Mouse (Mus musculus) T-cell, adult 2 months (primary cell): ENCODE measurements around the gene Klhl7.
A peak's percentile ranks its signal among the peaks of the same experiment; 100 is the strongest.
"Not testable (repeated sequence)": the region's sequence is repeated elsewhere in the genome, so short reads cannot be mapped to it uniquely, and the experiment has no call there.

ENCODE experiments used
- DNase-seq: peaks from one replicate; pipeline ENCODE4 v3.0.0; 2022; ENCODE audit warnings: low spot score

Gene Klhl7

GRCm38 (mm10) chr5:24095393-24095792 lies 5.0 kb upstream of the Klhl7 start:
- DNase-seq: no peak

GRCm38 (mm10) chr5:24095881-24096280 lies 4.5 kb upstream of the Klhl7 start:
- no peak for DNase-seq

GRCm38 (mm10) chr5:24100810-24101311 lies 456 bp downstream of the Klhl7 start:
- peak; percentile 67 for DNase-seq

- DNase-seq: no peak
Observed at GRCm38 (mm10) chr5:24101446-24102140, 1.2 kb downstream of the Klhl7 start.

DNA sequence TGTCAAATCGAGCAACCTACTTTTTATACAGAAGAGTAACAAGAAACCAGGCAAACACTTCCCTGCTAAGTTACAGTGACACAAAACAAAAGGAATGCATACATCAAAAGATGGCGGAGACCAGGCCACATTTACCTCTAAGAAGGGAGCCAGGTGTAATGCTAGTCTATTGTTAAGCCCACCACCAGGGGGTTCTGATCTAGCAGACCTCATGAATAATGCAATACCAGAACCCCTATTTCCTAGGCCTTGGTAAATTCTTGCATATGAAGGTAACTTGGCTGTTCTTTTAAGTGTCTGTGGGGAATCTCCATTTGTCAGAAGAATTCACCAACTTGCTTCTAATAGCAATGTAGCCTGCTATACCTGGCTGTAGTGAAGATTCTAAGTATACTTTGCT lies 2.8 kb downstream of the Klhl7 start:
- not testable (repeated sequence) for DNase-seq

DNA sequence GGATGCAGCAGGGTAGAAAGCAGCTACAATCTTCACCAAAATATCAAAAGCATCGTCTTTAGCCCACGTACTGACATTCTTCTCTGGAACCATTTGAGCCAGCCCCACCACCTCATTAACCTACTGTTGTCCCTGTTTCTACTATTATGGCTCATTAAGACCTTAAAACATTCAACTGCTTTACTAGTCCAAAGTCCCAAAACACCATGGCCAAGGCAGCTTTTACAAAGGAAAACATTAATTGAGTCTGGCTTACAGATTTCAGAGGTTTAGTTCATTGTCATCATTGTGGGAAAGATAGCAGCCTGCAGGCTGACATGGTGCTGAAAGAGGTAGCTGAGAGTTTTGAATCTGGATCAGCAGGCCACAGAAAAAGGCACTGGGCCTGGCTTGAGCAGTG lies 3.4 kb downstream of the Klhl7 start:
- DNase-seq: no peak

DNA sequence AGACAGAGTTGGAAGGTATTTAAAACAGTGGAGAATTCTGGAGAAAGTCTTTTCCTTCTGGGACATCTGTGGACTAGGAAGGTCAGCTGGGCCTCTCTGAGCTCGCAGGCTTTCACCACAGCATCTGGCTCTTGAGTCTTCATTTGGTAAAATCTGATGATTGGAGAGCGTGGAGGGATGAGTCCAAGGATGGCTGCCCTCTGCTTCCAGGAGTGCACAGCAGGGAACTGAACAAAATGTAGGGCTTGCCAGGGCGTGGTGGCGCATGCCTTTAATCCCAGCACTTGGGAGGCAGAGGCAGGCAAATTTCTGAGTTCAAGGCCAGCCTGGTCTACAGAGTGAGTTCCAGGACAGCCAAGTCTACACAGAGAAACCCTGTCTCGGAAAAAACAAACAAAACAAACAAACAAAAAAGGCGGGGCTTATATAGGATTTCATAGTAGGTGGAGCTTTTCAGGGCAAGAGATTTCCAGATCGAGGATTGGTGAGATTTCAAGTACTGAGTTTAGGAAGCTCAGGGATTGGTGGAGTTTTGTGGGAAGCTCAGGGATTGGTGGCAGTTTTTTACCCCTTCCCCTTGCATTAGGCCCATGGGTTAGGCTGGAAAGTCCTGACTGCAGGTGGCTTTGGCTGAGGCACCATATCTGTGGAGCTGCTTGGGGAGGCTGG lies 6.8 kb downstream of the Klhl7 start:
- DNase-seq: no peak

- no peak for DNase-seq
Observed at GRCm38 (mm10) chr5:24107740-24108098, 7.3 kb downstream of the Klhl7 start.

DNA sequence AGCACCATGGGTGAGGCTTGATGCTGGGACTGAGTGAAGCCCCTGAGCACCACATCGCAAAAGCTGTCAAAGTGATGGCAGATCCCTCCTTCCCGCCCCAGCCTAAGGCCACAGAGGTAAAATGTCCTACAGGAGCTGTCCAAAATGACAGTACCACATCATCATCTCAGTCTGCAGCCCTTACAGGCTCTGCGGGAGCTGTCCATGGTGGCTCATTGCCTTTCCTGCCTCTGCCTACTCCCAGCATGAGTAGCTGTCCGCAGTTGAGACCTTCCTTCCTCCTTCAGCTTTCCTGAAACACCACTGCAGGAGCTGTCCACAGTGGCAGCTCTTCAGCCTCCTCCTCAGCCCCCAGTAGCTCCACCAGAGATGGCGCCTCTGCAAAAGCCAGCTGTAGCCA lies 9.7 kb downstream of the Klhl7 start:
- DNase-seq: no peak

- DNase-seq: no peak
Observed at GRCm38 (mm10) chr5:24112116-24112903, 11.9 kb downstream of the Klhl7 start.

- DNase-seq: no peak
Observed at GRCm38 (mm10) chr5:24122221-24122620, 21.8 kb downstream of the Klhl7 start.

- DNase-seq: no peak
Observed at GRCm38 (mm10) chr5:24124175-24124574, 23.8 kb downstream of the Klhl7 start.

DNA sequence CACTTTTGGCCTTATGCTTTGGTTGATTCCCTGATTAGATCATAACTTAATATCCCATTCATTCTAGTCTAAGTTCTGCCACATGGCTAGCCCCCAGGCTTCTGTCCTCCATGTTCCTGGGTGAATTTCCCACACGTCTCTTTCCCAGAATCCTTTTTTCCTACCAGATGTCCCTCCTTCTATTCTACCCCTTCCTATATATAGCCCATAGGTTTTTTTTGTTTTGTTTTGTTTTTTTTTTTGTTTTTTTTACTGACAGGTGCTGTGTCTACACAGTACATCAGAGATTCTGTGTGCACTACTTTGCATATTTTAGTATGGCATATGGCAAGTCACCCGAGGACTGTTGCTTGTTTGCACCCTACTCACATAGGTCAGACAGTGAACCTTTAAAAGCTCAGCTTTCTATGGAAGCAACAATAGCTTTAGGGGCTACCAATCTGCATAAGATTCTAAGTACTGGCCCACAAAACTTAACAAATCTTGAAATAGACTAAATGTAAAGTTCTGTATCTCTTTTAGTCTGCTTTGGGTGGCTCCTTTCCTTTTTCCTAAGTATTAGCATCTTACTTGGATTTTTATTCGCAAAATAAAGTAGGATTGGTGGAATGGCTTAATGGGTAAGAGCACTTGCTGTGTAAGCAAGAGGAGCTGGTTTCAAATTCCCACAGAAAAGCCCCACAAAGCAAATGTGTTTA lies 24.3 kb downstream of the Klhl7 start:
- no peak for DNase-seq

- DNase-seq: no peak
Observed at GRCm38 (mm10) chr5:24125910-24126636, 25.7 kb downstream of the Klhl7 start.

DNA sequence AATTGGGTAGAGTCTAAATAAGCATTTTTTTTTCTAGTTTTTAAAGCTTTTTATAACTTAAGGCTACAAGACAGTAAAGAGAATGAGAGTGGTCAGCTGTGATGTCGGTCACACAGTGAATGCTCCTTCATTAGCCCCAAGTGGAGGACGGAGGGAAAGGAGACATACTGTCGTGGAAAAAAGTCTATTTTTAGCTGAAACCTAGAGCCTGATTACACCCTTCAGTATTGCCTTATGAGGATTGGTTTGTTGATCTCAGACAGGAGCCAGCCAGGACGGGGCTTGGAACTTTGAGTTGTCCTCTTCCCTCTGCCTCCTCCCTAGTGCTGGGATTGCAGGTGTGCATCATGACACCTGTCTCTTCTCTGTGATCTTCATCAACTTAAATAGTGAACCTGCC lies 26.6 kb downstream of the Klhl7 start:
- no peak for DNase-seq

DNA sequence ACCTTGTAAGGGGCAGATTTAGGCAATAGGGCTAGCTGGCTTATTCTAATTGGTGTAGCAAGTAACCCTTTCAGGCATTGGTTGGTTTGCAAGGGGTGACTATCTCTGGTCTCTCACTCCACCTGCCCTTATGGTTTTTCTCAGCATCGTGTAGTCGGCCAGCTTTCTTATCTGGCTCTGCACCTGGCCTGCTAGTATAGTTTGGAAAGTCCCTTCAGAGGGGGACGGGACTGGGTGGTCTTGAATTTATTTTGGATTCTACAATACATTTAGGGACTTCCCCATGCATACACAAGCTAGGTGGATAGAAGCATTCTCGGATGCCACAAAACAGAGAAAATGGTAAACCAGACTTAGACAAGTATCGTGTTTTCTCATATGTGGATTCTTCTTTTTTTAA lies 46.6 kb downstream of the Klhl7 start:
- no peak for DNase-seq

DNA sequence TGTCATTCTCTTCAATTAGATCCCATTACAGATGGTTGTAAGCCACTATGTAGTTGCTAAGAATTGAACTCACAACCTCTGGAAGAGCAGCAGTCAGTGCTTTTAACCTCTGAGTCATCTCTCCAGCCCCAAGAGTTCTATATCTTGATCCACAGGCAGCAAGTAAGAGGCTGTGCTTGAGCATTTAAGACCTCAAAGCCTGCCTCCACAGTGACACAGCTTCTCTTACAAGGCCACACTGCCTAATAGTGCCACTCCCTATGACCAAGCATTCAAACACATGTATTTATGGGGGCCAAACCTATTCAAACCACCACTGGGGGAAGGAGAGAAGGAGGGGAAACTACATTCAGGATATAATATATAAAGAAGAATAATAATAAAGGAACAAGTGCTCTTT lies 51.8 kb downstream of the Klhl7 start:
- no peak for DNase-seq

GRCm38 (mm10) chr5:24156774-24157173 lies 56.4 kb downstream of the Klhl7 start:
- DNase-seq: no peak

GRCm38 (mm10) chr5:24164789-24165445 lies 64.5 kb downstream of the Klhl7 start, which contains the start of gene Nupl2:
TSS of gene Nupl2 (plus strand) at chr5:24164963.
- DNase-seq: peak; percentile 90

DNA sequence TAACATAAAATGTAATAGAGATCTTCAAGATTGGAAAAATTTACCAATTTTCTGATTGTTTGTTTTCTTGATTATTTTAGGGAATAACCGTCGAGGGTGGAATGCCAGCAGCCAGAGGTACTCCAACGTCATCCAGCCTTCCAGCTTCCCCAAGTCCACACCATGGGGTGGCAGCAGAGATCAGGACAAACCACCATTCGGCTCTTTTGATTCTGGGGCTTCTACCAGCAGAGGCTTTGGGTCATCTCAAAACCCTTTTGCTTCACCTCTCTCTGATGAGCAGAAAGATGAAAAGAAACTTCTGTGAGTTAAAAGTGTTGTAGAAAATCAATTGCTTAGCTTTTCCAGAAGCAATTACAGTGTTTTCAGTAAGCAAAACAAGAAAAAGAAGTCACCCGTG lies 66.9 kb downstream of the Klhl7 start:
- DNase-seq: no peak

- no peak for DNase-seq
Observed at GRCm38 (mm10) chr5:24169881-24170280, 69.5 kb downstream of the Klhl7 start.
